Mouse (Mus musculus) embryonic fibroblast, embryonic 13.5 days (primary cell): ENCODE results near the gene Card11.

Experiments
- CTCF ChIP-seq: IDR thresholded peaks from 2 replicates; pipeline ENCODE4 v1.5.1; 2011; ENCODE audit warnings: mild to moderate bottlenecking, control low read depth, low read length, moderate library complexity, borderline replicate concordance; ENCODE audit not compliant: insufficient read depth
- POLR2A ChIP-seq: IDR thresholded peaks from 2 replicates; pipeline ENCODE4 v1.6.1; 2011; ENCODE audit warnings: low read depth, mild to moderate bottlenecking, control low read depth, low read length, moderate library complexity

- no peak for TF ChIP-seq POLR2A
- TF ChIP-seq CTCF: no peak
Measured at GRCm38 (mm10) chr5:141035346-141035745, 35.0 kb upstream of the Card11 start.
